Mouse (Mus musculus) heart, embryonic 14.5 days (tissue): ENCODE data around the gene Hoxd11. TPM values are rescaled to one million over a fixed set of nuclear protein-coding genes. Genes with fewer than 3 reads are reported as not detected.

ENCODE experiments used
- ATAC-seq: fragments of 200-750 bp; cut with Nextera tagmentation; 2 replicates; pipeline ENCODE4 v1.8.0; 2017; ENCODE audit warnings: low read depth, moderate TSS enrichment; ENCODE audit not compliant: insufficient number of reproducible peaks, insufficient read depth, low FRiP score
- H3K27ac ChIP-seq, 2 experiments: fragments of 200-500 bp in 1 of 2; fragments of 300-500 bp in 1 of 2; sonication (generic) in 1 of 2; replicated peaks in 1 of 2; 2 replicates each; pipeline ENCODE4 v1.5.1; 2012 to 2014; ENCODE audit warnings: low read depth in 2 of 2, low read length in 2 of 2, control low read depth in 1 of 2, mild to moderate bottlenecking in 1 of 2, mixed read lengths in 1 of 2; ENCODE audit not compliant: control insufficient read depth in 1 of 2, insufficient read depth in 1 of 2
- H3K27me3 ChIP-seq: fragments of 300-500 bp; sonication (generic); 2 replicates; pipeline ENCODE4 v1.6.1; 2014; ENCODE audit warnings: mild to moderate bottlenecking, low read length, control low read depth; ENCODE audit not compliant: control insufficient read depth, insufficient read depth
- H3K36me3 ChIP-seq: fragments of 300-500 bp; sonication (generic); 2 replicates; pipeline ENCODE4 v1.6.1; 2014; ENCODE audit warnings: mild to moderate bottlenecking, control low read depth, low read length, mixed read lengths; ENCODE audit not compliant: control insufficient read depth, insufficient read depth
- H3K4me1 ChIP-seq, 2 experiments: fragments of 200-500 bp in 1 of 2; fragments of 300-500 bp in 1 of 2; sonication (generic) in 1 of 2; 2 replicates each; pipeline ENCODE4 v1.6.1; 2012 to 2014; ENCODE audit warnings: low read length in 2 of 2, control low read depth in 1 of 2, mixed read lengths in 1 of 2; ENCODE audit not compliant: control insufficient read depth in 2 of 2, insufficient read depth in 2 of 2
- H3K4me2 ChIP-seq: fragments of 300-500 bp; sonication (generic); 2 replicates; pipeline ENCODE4 v1.6.1; 2014; ENCODE audit warnings: mild to moderate bottlenecking, low read length
- H3K4me3 ChIP-seq, 2 experiments: fragments of 200-500 bp in 1 of 2; fragments of 300-500 bp in 1 of 2; sonication (generic) in 1 of 2; 2 replicates each; pipeline ENCODE4 v1.5.1; 2012 to 2014; ENCODE audit warnings: low read length in 2 of 2, mild to moderate bottlenecking in 2 of 2, control low read depth in 1 of 2, low read depth in 1 of 2, moderate library complexity in 1 of 2; ENCODE audit not compliant: control insufficient read depth in 1 of 2, insufficient read depth in 1 of 2
- H3K9ac ChIP-seq: fragments of 300-500 bp; sonication (generic); 2 replicates; pipeline ENCODE4 v1.6.1; 2014; ENCODE audit warnings: mild to moderate bottlenecking, low read length
- H3K9me3 ChIP-seq: fragments of 300-500 bp; sonication (generic); 2 replicates; pipeline ENCODE4 v1.6.1; 2016; ENCODE audit warnings: low read length, control low read depth; ENCODE audit not compliant: control insufficient read depth
- WGBS: fragments of 180-500 bp; shearing (Covaris S2); extraction: QIAGEN DNeasy Blood & Tissue Kit; methylation state at CpG from one replicate; pipeline ENCODE4 v1.1.7; 2014; 5-methylcytosine and 5-hydroxymethylcytosine counted together
- polyA plus RNA-seq: library from polyadenylated mRNA; unstranded; fragments of >200 nt; fragmentation: Nextera tagmentation; extraction: Ambion mirVana; gene quantifications from 2 replicates; pipeline ENCODE4 v1.2.1, GENCODE M21; 2014

The Hoxd11 gene
- polyA plus RNA-seq, 1 experiment from 2014 or later: not detected

GRCm38 (mm10) chr2:74685059-74685603 is 5.8 kb downstream of the Hoxd11 start:
- H3K9me3 ChIP-seq: no peaks in the 10 kb centered on the region
- no peak overlapping the region for H3K9ac ChIP-seq
- WGBS: 14% methylated on average over 4 of the region's 4 CpGs
- H3K4me1 ChIP-seq: peaks cover 0 to 9% of the 10 kb centered on the region in 2 experiments; a peak in 1 of 4 replicates
- peaks cover 99% of the 10 kb centered on the region for H3K27me3 ChIP-seq
- ATAC-seq: no peak
- no peak overlapping the region for H3K27ac ChIP-seq
- H3K36me3 ChIP-seq: no peaks in the 10 kb centered on the region
- no peak overlapping the region for H3K4me2 ChIP-seq
- H3K4me3 ChIP-seq: no peak overlapping the region

- no peak overlapping the region for H3K27ac ChIP-seq
- H3K36me3 ChIP-seq: no peaks in the 10 kb centered on the region
- H3K4me2 ChIP-seq: no peak overlapping the region
- no peak overlapping the region for H3K4me3 ChIP-seq
- H3K27me3 ChIP-seq: peaks cover 98% of the 10 kb centered on the region
- no peak for ATAC-seq
- H3K9me3 ChIP-seq: no peaks in the 10 kb centered on the region
- no peak overlapping the region for H3K9ac ChIP-seq
- peaks cover 0 to 9% of the 10 kb centered on the region in 2 experiments; a peak in 2 of 4 replicates for H3K4me1 ChIP-seq
- 5% methylated on average over 17 of the region's 17 CpGs for WGBS
Measured at GRCm38 (mm10) chr2:74686301-74686987, 7.1 kb downstream of the Hoxd11 start.

GRCm38 (mm10) chr2:74686988-74687697 is 7.8 kb downstream of the Hoxd11 start:
- H3K27me3 ChIP-seq: peaks cover 98% of the 10 kb centered on the region
- no peaks in the 10 kb centered on the region for H3K36me3 ChIP-seq
- no peak for ATAC-seq
- H3K27ac ChIP-seq: no peak overlapping the region
- H3K4me1 ChIP-seq: peaks cover 0 to 3% of the 10 kb centered on the region in 2 experiments; a peak in 2 of 4 replicates
- no peak overlapping the region for H3K4me3 ChIP-seq
- H3K9me3 ChIP-seq: no peaks in the 10 kb centered on the region
- 1% methylated on average over 27 of the region's 27 CpGs for WGBS
- no peak overlapping the region for H3K9ac ChIP-seq
- no peak overlapping the region for H3K4me2 ChIP-seq

- no peak overlapping the region for H3K4me2 ChIP-seq
- H3K36me3 ChIP-seq: no peaks in the 10 kb centered on the region
- H3K4me3 ChIP-seq: no peak overlapping the region
- WGBS: 2% methylated on average over 31 of the region's 31 CpGs
- no peak overlapping the region for H3K27ac ChIP-seq
- H3K4me1 ChIP-seq: no peaks in the 10 kb centered on the region; a peak in 2 of 4 replicates
- H3K27me3 ChIP-seq: peaks cover 98% of the 10 kb centered on the region
- H3K9me3 ChIP-seq: no peaks in the 10 kb centered on the region
- H3K9ac ChIP-seq: no peak overlapping the region
- ATAC-seq: no peak
Measured at GRCm38 (mm10) chr2:74687698-74688555, 8.6 kb downstream of the Hoxd11 start.

GRCm38 (mm10) chr2:74688795-74689573 is 9.6 kb downstream of the Hoxd11 start:
- H3K9me3 ChIP-seq: no peaks in the 10 kb centered on the region
- H3K27me3 ChIP-seq: peaks cover 98% of the 10 kb centered on the region
- H3K4me1 ChIP-seq: no peaks in the 10 kb centered on the region; a peak in 1 of 4 replicates
- no peak overlapping the region for H3K4me3 ChIP-seq
- no peaks in the 10 kb centered on the region for H3K36me3 ChIP-seq
- WGBS: 3% methylated on average over 12 of the region's 12 CpGs
- H3K9ac ChIP-seq: no peak overlapping the region
- H3K27ac ChIP-seq: no peak overlapping the region
- no peak for ATAC-seq
- H3K4me2 ChIP-seq: no peak overlapping the region

- ATAC-seq: no peak
- no peaks in the 10 kb centered on the region; a peak in 1 of 4 replicates for H3K4me1 ChIP-seq
- H3K36me3 ChIP-seq: no peaks in the 10 kb centered on the region
- H3K9me3 ChIP-seq: no peaks in the 10 kb centered on the region
- no peak overlapping the region for H3K4me3 ChIP-seq
- H3K9ac ChIP-seq: no peak overlapping the region
- peaks cover 98% of the 10 kb centered on the region for H3K27me3 ChIP-seq
- H3K27ac ChIP-seq: no peak overlapping the region
- no peak overlapping the region for H3K4me2 ChIP-seq
- WGBS: 1% methylated on average over 24 of the region's 24 CpGs
Measured at GRCm38 (mm10) chr2:74689574-74690337, 10.4 kb downstream of the Hoxd11 start.
